Mouse (Mus musculus) kidney, embryonic 15.5 days (tissue): ENCODE measurements around the gene Ap5z1. TPM values are rescaled to one million over a fixed set of nuclear protein-coding genes. Genes with fewer than 3 reads are reported as not detected.

Experiments
- polyA plus RNA-seq: library from polyadenylated mRNA; unstranded; fragments of >200 nt; fragmentation: Nextera tagmentation; extraction: Ambion mirVana; gene quantifications from 2 replicates; pipeline ENCODE4 v1.2.1, GENCODE M21; 2015

The Ap5z1 gene
- polyA plus RNA-seq, 1 experiment from 2014 or later = 12.9 TPM

Other genes starting within 250 kb of the Ap5z1 start
- 6.4 and 7.7 TPM in 2 replicates for gene Foxk1, start 62.4 kb upstream of the Ap5z1 start, polyA plus RNA-seq
- 0.04 and 0.08 TPM in 2 replicates for gene Papolb, start 66.1 kb downstream of the Ap5z1 start, polyA plus RNA-seq
- gene Radil, start 87.2 kb downstream of the Ap5z1 start, polyA plus RNA-seq = 1.8 and 2.5 TPM in 2 replicates
- gene Mmd2, start 144.9 kb downstream of the Ap5z1 start, polyA plus RNA-seq = 0.51 and 1.3 TPM in 2 replicates
- gene Wipi2, start 163.8 kb downstream of the Ap5z1 start, polyA plus RNA-seq = 50.0 and 51.6 TPM in 2 replicates
- 4.6 and 6.4 TPM in 2 replicates for gene Slc29a4, start 228.6 kb downstream of the Ap5z1 start, polyA plus RNA-seq